Mouse (Mus musculus): Measurements from ENCODE around the gene Il27ra.

The Il27ra gene

DNA sequence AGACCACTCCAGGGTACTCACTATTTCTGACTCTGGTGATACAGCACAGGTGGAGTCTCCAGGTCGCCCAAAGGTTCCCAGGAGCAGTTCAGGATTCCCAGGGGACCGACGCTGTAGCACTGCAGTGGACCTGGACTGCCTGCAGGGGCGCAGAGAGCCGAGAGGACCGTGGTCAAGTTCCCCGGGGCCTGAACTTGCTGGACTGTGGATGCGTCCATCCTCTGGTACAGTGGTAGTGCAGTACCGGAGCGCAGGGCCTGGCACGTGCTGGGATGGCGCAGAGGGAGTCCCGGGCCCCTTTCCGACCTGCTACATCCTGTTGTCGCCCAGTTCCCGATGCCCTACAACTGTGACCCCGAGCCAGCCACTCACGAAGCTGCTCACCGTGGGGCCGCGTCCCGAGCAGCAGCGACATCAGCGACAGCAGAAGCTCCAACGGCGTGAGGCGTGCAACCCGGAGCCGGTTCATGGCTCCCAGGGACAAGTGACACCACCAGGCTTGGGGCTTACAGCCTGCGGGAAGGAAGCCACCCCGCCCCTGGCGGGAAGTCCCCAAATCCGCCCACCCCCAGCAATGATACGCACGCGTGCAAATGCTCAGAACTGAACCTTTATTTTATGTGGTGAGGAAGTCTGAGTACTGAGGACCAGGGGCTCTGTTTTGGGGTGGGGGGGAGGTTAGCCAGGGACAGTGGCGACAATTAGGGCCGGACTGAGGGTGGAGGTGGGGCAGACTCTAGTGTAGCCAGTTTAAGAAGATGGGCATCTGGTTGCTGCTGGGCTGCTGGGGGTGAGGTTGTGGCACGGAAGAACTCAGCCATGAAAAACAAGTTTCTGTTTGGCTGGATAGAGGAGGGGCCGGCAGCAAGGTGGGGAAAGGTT lies at the start of gene Il27ra:
Gene Il27ra, minus strand, starts transcription at position 524 of the 882 bp plus-strand sequence.
- DNase-seq (ENCODE audit: low read depth, low spot score) = peak; percentile 53

DNA sequence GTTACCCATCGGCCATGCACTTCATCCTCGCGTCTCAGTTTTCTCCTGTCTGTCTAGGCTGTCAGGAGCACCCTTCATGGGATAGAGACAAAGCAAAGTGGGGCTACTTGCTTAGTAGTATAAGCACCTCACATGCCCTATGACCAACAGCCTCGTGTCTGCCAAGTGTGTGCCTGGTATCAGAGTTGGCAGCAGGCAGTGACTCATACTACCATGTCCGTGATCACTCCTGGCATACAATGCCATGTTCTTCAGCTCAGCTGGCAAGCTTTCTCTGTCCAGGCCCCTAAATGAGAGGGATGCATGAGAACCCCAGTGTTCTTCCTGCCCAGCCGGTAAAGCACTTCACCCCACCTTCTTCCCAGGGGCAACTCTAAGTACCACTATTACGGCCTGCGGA lies 48.2 kb upstream of the Il27ra start:
- no peak for DNase-seq (ENCODE audit: low read depth, low spot score)

DNA sequence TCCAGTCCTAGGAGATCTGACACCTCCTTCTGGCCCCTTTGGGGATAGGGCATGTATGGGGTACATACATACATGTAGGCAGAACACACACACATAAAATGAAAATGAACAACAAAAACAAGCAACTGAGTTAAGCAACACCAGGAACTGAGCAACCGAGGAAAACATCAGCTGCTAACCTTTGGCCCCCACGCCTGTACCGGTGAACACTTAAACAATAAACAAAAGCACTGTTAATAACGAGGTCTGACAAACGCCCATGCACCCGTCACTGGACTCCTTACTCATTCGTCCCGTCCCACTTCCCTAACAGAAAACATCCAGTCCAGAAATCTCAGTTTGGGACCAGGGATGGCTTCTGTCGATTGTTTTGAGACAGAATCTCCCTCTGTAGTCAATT lies 46.9 kb upstream of the Il27ra start:
- DNase-seq (ENCODE audit: low read depth, low spot score) = no peak

DNA sequence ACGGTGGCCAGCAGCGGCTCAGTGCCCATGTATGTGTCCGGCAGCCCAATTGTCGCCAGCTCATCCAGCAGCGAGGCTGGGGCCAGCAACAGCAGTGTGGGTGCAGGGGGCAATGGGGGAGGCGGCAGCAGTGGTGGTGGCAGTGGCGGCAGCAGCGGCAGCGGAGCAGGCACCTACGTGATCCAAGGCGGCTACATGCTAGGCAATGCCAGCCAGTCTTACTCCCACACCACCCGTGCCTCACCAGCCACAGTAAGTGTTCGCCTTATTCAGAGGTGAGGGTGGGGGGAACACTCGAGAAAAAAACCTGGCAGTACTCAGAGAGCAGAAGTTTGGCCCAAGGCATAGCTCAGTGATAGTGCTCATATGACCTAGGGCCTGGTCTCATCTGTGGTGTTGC lies 45.4 kb upstream of the Il27ra start:
- DNase-seq (ENCODE audit: low read depth, low spot score) = no peak

DNA sequence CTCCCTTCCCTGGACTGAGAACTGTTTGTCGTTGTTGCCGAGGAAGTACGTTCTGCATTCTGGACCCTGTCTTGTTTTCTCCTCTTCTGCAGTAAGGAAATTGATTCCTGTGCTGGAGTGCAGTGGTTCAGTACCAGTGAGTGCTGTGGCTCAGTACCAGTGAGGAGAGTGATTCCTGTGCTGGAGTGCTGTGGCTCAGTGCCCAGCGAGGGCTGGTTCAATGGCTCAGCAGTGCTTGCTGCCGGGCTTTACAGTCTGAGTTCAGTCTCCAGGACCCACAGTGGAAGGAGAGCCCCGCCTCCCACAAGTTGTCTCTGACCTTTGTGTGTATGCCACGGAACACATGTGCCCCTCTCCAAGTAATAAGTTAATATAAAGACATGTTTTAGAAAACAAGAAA lies 44.8 kb upstream of the Il27ra start:
- no peak for DNase-seq (ENCODE audit: low read depth, low spot score)

DNA sequence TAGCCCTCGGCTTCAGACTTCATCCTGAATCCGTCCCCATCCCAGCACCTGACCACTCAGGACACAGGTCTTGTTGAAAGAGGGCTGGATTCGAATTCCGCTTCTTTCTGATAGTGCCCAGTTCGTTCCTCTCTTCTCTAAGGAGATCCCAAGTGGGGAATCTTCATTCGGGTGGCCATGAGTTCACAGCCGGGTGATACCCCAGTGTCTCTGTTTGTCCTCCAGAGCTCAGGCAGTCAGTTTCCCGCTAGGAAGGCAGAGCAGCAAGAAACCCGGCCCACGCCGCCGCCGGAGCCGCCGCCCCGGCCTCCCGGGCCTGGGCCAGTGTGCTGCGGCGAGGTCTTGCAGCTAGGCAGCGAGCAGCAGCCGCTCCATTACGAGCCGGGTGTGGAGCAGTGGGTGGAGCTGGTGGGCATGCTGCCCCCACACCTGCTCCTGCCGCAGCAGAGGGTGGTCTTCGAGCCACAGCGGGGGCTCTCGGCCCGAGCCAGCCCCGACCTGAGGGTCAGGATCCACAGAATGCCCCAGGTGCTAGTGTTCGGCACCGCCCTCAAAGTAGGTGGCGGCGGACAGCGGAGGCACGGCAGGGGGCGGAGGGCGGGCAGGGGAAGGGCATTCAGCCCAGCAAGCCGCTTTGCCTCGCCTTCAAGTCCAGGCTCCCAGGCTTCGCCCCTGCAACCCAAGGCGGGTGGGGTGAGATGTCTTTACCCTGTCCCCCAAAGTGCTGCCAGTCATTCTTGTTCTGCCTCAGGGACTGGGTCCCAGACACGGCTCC lies 42.1 kb upstream of the Il27ra start:
- no peak for DNase-seq (ENCODE audit: low read depth, low spot score)

DNA sequence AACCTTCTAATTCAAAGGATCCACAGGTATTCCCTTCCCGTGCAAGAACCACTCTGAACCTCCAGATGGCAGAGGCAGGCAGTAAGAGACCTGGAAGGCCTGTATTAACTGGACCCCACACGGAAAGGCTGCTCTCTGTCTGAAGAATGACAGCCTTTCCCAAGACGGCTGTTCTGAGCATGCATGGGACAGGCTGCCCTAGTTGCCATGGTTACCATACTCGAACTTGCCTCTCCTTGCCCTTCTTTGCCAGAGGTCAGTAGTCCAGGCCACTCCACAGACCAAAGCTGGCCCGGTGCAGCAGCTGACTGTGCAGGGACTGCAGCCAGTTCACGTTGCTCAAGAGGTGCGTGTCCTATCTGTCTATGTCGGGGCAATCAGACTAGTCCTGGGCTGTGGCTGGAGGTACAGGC lies 41.4 kb upstream of the Il27ra start:
- peak; percentile 40 for DNase-seq (ENCODE audit: low read depth, low spot score)

DNA sequence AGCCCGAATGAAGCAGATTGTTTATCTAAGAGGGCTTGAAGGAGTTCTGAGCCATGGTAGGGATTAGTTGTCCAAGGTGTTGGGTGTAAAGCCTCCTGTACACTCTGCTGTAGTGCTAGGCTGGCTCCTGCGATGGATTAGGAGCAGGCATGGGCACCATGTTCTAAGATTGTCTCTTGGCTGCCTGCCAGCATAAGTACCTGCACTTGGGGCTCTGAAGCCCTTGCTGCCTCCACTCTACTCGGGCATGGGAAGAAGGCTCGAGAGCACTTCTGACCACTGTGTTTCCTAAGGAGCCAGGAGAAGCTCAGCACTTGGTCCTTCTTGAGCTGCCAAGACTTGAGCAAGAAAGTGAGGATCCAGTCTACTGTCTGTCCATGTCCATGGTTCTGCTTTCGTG lies 36.8 kb upstream of the Il27ra start:
- DNase-seq (ENCODE audit: low read depth, low spot score) = no peak

DNA sequence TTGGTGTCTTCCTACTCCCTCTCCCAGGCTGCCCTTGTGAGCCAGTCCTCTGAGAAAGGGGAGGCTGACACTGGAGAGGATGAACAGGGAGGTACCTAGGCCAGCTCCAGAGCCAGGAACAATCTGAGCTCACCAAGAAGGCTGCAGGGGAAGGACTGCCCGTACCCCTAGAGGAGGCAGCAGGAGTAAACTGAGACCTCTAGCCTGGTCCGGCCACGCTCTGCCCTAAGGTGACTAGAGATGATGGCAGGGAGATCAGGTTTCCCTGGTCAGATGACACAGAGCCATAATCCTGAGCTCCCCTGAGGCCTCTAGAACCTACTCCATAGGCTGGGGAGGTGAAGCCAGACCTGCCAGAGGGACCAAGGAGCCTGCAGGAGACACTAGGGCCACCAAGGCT lies 34.5 kb upstream of the Il27ra start:
- no peak for DNase-seq (ENCODE audit: low read depth, low spot score)

DNA sequence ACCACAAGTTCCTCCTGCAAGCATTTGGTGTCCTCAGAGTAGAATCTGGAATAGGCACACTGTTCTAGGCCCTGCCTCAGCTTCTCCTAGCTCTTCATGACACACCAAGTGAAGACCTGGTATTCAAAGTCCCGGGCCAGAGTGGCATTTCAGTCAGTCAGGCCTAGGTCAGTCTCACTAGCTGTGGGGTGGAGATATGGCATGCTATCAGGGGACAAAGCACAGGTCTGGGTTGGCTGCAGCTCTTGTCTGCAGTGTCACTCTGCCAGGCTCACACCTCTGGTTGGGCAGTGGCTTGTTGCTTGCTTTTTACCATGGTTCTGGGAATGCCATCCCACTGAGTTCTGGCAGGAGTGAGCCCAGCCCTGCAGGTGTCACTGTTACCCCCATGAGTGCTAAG lies 34.0 kb upstream of the Il27ra start:
- no peak for DNase-seq (ENCODE audit: low read depth, low spot score)

DNA sequence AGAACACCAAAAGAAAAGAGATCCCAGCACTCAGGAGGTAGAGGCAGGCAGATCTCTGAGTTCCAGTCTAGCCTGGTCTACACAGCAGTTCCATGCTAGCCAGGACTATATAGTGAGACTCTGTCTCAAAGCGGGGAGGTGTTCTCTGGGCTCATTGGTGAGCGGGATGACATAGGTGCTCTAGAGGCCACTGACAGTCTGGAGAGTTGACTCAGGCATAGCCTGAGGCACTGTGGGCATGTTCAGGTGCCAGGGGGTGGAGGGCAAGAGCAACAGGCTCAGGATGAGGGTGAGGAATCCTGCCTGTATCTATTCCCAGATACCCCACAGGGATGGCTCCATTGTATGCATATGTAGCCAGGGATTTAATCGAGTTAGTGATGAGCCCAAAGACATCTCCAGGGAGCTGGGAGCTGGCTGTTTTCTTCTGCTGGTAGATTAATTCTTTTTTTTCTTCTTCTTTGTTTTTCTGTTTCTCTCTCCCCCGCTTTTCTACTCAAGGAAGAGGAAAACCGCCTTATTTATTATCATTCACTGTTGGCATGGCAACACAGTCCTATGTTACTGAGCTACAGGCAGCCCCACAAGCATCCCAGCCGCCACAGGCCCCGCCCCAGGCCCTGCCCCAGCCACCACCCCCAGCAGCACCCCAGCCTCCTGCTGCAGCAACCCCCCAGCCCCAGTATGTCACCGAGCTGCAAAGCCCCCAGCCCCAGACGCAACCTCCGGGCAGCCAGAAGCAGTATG lies 31.0 kb upstream of the Il27ra start:
- no peak for DNase-seq (ENCODE audit: low read depth, low spot score)

DNA sequence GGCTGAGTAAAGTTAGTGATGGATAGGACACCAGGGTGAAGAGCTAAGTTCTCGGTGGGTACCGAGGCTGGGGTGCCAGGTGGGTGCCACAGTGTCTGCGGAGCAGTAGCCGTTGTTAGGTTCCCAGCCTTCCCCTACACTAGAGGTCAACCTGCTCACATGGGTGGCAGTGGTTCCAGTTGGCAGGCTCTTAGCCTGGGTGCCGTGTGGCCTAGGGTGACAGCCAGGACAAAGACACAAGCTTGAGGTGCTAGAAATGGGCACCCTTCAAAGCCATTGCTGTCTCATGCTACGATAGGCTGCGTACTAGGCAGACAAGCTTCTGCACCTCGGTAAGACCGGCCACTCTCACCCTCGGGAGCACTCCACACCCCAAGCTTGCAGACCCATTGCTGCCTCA lies 29.9 kb upstream of the Il27ra start:
- DNase-seq (ENCODE audit: low read depth, low spot score) = no peak

DNA sequence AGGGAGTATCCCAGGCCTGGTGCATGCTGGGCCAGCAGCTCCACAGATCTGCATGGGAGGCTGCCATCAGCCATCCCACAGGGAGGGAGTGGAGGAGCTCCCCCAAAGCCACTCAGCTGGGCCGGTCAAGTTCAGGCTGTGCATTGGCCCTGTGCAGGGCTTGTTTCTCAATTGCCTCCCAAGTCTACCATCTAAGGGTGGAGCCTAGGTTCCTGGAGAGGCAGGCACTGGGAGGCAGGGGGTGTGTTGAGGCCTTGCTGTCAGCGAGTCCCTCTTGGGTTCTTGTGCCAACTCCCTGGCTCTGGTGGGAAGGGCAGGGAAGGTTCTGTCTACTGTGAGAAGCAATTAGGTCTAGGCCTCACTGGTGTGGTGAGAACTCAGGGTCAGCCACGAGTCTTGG lies 29.5 kb upstream of the Il27ra start:
- DNase-seq (ENCODE audit: low read depth, low spot score) = no peak

DNA sequence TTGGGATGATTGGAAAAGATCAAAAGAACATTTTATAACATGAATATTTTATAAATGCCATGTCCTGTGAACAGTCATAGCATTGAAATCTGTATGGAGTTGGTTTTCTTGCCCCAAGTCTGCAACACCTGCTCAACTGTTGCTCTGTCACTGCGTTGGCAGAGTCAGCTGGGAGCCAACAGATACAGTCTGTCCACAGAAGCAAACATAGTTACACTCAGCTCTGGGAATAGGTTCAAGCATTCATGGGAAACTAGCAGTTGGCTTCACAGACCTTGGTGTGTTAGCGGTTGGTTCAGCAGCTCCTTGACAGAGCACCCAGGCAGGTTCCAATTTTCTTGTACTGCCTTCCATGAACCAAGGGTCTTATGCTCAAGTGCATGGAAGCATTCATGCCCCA lies 28.3 kb upstream of the Il27ra start:
- no peak for DNase-seq (ENCODE audit: low read depth, low spot score)

DNA sequence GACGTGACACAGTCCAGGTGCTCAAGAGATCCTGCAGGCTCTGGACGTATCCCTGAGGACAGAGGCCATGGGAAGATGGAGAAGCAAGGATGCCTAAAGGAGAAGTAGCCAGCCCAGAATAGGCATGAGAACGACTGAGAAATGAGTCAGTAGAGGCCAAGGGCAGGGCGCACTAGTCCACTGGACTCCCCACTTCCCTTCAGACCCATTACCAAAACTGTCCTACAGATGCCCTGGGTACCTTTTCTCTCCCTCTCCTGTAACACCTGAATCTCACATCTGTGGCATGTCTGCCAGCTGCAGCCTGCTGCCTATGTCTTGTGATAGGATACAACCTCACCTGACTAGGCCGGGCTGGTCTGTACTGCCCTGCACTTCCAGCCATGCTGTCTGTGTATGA lies 27.9 kb upstream of the Il27ra start:
- no peak for DNase-seq (ENCODE audit: low read depth, low spot score)

DNA sequence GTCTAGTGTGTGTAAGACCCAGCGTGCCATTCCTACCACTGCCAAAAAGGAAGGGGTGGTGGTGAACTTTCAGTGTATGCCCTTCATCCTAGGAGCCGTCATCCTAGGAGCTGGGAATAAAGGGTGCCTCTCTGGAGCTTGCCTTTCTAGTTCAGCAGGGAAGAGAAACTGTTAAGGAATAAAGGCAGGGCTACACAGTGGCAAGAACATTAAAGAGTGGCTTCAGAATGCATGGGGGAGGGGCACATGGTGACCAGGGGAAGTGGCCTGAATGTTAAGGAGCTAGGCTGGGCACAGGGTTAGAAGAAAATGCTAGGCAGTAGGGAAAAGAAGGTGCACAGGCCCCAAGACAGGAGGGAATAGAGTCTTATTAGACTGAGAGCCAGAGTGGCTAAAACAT lies 27.4 kb upstream of the Il27ra start:
- no peak for DNase-seq (ENCODE audit: low read depth, low spot score)

DNA sequence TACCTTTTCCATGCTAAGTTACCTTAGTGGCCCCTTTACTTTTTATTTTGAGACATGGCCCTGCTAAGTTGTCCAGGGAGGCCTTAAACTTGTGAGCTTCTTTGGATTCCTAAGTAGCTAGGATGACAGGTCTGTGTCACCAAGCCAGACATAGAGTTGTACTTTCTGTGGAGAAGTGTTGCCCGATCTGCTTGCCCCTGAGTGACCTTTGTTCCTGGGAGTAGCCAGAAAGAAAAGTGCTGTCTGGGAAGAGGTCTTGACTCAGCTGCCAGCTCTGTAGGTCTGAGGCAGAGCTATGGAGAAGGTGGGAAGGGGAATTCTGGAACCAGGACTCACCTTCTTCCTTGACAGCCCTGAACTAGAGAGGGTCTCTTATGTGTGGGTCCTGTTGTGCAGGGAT lies 26.8 kb upstream of the Il27ra start:
- no peak for DNase-seq (ENCODE audit: low read depth, low spot score)

DNA sequence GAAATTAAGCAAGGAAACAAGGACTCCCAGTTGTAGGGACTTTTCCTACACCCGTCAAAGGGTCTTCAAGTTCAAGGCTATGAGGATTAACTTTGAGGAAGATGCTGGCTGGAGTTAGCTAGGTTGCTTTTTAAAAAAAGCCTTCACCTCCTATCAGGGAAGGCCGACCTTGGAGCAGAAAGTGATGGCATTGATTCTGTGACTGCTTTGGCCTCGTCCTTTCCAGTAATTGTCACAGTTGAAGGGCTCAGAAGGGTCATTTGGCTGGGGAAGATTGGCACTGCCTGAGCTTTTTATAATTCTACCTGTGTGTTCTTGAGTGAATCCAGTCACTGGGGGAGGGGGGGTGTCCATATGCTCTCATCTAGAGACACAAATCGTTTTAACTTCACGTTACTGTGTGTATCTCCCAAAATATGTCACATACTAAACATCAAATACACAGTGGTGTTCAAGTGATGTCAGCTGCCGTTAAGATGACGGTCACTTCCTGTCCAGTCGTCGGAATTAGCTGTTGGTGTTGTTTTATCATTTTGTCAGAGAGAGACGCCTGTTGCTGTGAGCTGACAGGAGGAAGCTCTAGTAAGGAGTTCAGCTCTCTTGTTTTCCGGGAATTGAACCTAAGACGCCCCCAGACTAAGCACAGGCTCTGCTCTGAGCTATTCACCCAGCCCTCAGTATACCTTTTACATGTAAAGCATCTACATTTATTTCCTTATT lies 26.1 kb upstream of the Il27ra start:
- DNase-seq (ENCODE audit: low read depth, low spot score) = no peak

DNA sequence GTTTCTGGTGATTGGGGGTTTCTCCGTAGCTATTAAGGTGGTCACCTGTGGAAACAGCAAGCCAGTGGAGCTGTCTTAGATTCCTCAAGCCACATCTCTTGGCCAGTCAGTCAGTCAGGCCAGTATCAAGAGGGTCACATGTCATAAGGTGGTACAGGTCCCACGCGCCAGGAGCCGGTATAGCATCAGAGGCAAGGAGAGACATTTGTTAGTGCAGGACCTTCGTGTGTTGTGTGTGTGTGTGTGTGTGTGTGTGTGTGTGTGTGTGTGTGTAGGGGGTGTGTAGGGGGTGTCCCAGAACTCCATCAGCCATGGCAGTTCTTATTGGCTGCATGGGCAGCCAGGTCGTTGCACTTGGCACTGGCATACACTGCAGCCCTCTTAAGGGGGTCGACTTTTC lies 25.5 kb upstream of the Il27ra start:
- no peak for DNase-seq (ENCODE audit: low read depth, low spot score)

DNA sequence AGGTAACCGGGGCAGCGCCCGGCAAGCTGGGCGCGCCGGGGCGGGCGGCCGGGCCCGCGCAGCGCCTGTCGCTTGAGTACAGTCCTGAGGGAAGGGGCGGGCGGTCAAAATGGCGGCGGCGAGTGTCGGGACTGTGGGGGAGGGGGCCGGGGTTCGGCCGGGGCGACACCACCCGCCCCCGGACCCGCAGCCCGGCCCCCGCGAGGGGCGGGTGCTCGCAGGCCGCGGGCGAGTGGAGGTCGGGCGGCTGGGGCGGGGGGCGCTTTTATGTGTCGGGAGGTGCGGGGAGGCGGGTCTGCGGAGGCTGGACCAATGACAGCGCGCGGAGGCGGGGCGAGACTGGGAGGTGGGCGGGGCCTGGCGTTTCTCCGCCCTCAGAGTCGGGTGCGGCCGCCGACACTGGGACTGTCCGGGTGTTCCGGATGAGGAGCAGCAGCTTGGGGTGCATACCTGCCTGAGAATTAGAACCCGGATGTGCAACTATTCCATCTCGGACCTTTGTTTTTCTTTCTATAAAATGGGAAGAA lies 24.7 kb upstream of the Il27ra start:
- peak; percentile 82 for DNase-seq (ENCODE audit: low read depth, low spot score)

DNA sequence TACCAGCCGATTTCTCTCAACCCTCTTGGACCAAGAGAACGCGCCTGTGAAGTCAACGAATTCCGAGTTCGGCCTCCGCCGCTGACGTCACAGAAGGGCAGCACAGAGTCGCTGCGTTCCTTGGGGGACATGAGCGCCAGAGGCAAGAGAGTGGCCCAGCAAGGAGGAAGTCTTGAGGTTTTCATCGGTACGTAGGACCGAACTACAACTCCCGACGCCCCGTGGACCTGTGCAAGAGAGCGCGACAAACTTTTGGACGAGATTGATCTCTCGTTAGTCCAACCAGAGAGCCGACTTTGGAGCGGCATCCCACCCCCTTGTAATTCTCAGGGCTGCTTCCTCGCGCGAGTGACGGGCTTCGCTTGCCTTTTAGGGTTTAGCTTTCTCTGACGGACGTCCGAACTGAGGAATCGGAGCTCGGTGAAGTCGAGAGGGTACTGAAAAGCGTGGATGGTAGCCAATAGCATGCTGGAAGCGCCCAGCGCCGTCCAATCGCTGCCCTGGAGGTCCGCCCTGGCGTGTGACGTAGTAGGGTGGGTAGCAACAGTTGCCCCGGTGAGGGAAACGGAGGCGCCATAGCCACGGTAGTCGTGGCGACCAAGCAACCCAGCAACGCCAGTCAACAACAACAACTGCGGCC lies 24.0 kb upstream of the Il27ra start, which contains the start of gene Rfx1:
Gene Rfx1, plus strand, starts transcription at position 544 of the 640 bp plus-strand sequence.
- DNase-seq (ENCODE audit: low read depth, low spot score) = peak; percentile 100

Data from forelimb bud, embryonic 11.5 days (tissue).